Mouse (Mus musculus) thymus, adult 2 months (tissue): Measurements from ENCODE around the gene Tmem38a.

ENCODE experiments used
- CTCF ChIP-seq: fragments of 200-500 bp; IDR thresholded peaks from 2 replicates; pipeline ENCODE4 v1.5.1; 2012; ENCODE audit warnings: mild to moderate bottlenecking, control low read depth, low read length, moderate library complexity, borderline replicate concordance; ENCODE audit not compliant: control insufficient read depth, poor library complexity, insufficient read depth; ENCODE audit errors: extremely low read depth
- POLR2A ChIP-seq: fragments of 200-500 bp; IDR thresholded peaks from 2 replicates; pipeline ENCODE4 v1.6.1; 2012; ENCODE audit warnings: mild to moderate bottlenecking, low read length, control low read depth, moderate library complexity; ENCODE audit not compliant: control insufficient read depth, poor library complexity, insufficient read depth; ENCODE audit errors: extremely low read depth

GRCm38 (mm10) chr8:72577266-72577665, 5.4 kb downstream of the Tmem38a start:
- TF ChIP-seq CTCF (no peak), POLR2A (no peak)
